Mouse (Mus musculus) brain, adult 2 months (tissue): ENCODE results near the gene Ppp1r1a.
A peak's percentile ranks its signal among the peaks of the same experiment; 100 is the strongest.

ENCODE experiments used
- DNase-seq: peaks from one replicate; pipeline ENCODE4 v3.0.0; 2011; ENCODE audit warnings: low read depth, low spot score

The Ppp1r1a gene

DNA sequence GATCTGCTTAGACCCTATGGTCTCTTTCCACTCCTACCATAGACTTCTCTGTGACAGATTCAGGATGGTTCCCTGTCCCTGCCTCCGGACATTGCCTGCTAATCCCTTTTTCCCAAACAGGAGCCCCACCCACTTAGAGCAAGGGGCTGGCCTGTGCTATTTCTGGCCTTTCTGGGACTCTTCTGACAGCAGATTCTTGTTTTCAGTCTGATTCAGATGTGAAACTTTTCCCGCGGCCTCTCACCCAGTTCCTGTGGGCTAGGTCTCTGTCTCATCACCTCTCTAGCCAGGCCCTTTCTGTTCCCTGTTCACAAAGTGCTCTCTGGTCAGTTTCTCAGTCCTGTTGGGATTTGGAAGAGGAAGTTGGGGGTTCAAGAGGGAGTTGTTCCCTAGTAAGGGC, 22.9 kb downstream of the Ppp1r1a start:
- DNase-seq = no peak

DNA sequence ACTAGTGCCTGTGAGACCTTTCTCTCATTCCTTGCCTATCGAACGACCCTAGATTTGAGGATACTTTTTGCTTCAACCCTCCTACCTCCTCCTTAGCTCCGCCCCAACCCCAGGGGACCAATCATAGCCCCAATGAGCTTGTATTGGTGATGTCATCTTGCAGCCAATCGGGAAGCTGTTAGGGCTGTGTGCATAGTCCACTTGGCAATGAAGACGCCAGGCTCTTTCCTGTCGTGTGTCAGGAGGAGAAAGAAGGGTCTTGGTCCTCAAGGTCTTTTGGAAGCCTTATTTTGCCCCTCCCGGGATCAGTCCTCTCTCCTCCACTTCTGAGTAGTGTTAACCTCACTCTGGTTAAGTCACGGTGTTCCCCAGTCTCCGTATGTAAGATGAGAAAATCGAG, 23.7 kb downstream of the Ppp1r1a start:
- DNase-seq = peak; percentile 95

DNA sequence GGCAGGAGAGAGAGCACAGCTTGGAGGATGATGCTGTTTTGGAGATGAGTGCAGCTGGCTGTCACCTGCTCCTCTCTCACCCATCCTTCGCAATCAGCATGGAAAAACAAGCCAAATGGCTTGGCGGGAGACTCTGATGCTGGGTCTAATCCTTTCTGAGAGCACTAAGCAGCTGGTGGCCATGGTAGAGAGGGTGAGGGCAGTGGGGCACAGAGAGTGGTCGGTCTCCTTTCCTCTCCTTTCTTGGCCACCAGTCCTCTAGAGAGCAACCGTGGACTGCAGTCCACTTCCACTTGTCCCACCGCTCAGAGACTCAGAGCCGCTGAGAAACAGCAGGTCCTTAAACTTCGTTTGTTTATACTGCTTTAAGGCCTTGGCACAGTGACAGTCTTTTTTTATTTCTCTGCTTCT, 24.2 kb downstream of the Ppp1r1a start:
- DNase-seq = peak; percentile 69

GRCm38 (mm10) chr15:103511652-103512051, 26.2 kb downstream of the Ppp1r1a start:
- DNase-seq = peak; percentile 76

GRCm38 (mm10) chr15:103509317-103509716, 28.5 kb downstream of the Ppp1r1a start:
- no peak for DNase-seq

DNA sequence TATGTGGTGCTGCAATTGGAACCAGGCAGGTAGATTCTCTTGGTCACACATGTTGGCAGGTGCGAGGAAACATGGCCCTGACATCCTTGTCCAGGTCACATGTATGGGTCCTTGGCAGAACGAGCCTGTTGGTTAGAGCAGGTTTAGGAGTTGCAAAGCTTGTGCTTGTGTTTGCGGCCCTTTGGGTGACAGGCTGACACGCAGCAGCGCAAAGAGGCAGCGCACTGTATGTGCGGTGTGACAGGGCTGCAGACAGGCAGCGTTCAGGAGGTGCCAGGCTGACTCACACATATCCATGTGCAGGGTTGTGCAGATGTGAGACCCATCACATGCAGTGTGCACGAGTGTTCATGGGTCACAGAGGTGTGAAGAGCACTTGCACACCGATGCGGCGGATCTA, 34.1 kb downstream of the Ppp1r1a start:
- peak; percentile 66 for DNase-seq

- DNase-seq = no peak
Measured at GRCm38 (mm10) chr15:103503251-103503600, 34.6 kb downstream of the Ppp1r1a start.

GRCm38 (mm10) chr15:103502435-103503250, 35.2 kb downstream of the Ppp1r1a start, which contains the start of gene Pde1b:
Gene Pde1b, plus strand, starts transcription at chr15:103503034.
- DNase-seq = peak; percentile 84

DNA sequence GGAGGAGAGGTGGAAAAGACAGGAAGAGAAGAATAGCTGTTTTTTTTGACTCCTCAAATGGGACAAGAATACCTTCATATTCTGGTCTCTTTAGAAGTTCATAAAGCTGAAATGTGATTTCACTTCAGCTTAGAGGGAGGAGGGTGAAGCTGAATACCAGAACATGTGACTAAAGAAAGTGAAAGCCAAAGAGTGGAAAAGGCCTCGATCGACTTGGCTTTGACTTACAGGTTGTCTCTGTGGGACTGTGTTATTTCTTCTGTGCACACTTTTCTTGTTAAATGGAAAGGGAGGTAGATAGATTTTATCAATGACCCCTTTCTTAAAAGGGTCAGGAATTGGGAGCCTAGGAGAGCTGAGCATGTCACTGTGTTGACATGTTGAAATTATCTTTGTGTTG, 36.6 kb downstream of the Ppp1r1a start:
- no peak for DNase-seq

DNA sequence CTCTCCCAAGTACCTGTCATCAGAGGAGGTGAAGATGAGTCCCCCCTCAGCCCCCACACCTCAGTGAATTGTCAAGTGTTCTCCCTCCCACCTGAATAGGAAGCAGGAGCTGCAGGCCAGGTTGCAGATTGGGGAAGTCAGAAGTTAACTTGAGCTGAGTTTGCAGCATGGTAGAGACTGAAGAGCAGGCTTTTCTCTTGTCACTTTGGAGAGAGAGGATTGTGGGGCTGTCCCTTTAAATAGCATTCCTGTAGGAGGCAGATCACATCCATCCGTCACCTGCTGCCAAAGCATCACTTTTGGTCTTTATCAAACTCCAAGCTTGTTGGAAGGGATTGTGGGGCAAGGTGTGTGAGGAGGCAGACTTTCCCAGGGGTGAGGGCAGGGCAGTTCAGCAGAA, 37.1 kb downstream of the Ppp1r1a start:
- DNase-seq = peak; percentile 77

GRCm38 (mm10) chr15:103498157-103498556, 39.6 kb downstream of the Ppp1r1a start:
- DNase-seq = no peak

- DNase-seq = no peak
Measured at GRCm38 (mm10) chr15:103496204-103497140, 41.3 kb downstream of the Ppp1r1a start.

- no peak for DNase-seq
Measured at GRCm38 (mm10) chr15:103488336-103488735, 49.5 kb downstream of the Ppp1r1a start.

DNA sequence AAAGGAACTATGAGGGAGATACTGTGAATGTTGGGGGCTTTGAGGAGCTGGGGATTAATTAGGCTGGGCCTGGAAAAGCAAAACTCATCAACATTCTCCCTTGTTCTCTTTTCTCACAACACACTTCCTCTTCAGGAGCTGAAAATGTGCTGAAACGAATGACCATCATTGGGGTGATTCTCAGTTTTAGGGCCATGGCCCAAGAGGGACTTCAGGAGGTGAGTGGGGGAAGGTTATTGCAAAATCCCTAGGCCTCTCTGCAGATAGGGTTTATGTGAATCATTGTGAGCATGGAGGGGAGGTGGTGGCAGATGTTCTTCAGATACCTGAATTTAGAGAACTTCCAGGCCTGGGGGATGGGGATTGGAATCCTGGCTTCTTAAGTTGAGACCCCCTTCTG, 51.1 kb downstream of the Ppp1r1a start:
- DNase-seq = no peak

- no peak for DNase-seq
Measured at GRCm38 (mm10) chr15:103485106-103485505, 52.7 kb downstream of the Ppp1r1a start.

GRCm38 (mm10) chr15:103484490-103484889, 53.3 kb downstream of the Ppp1r1a start:
- peak; percentile 50 for DNase-seq

DNA sequence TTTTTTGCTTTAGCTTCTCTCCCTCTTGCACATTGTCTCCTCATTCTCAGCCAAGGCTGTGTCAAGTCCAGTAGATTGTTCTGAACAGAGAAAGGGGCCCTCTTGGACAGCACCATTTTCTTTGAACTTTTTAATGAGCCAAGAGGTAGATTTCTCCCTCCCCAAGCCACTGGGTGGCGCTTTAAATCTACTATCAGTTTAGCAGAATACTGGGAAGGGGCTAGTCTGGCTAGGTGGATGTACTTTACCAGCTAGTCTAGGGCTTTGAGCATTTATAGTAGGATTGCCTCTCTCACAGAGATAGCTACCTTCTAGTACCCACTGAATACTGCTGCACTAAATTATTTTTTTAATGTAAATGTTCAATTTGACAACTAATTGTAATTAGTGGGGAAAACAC, 55.3 kb downstream of the Ppp1r1a start:
- peak; percentile 42 for DNase-seq
